Mouse (Mus musculus) brain, adult 2 months (tissue): ENCODE measurements around the gene B3galt2.
"Not testable (repeated sequence)": the region's sequence is repeated elsewhere in the genome, so short reads cannot be mapped to it uniquely, and the experiment has no call there.

Source experiments
- DNase-seq: peaks from one replicate; pipeline ENCODE4 v3.0.0; 2011; ENCODE audit warnings: low read depth, low spot score

The B3galt2 gene

GRCm38 (mm10) chr1:143640650-143641407 is at the start of gene B3galt2:
Gene B3galt2, plus strand, starts transcription at chr1:143640664.
- peak; percentile 92 for DNase-seq

- DNase-seq = no peak
These were observed 43.6 kb upstream of the B3galt2 start for GRCm38 (mm10) chr1:143596864-143597263.

- DNase-seq = no peak
These were observed 31.6 kb upstream of the B3galt2 start for GRCm38 (mm10) chr1:143608911-143609310.

- no peak for DNase-seq
These were observed 27.6 kb upstream of the B3galt2 start for GRCm38 (mm10) chr1:143612901-143613300.

GRCm38 (mm10) chr1:143619760-143620159 is 20.7 kb upstream of the B3galt2 start:
- peak; percentile 57 for DNase-seq

- no peak for DNase-seq
These were observed 18.5 kb upstream of the B3galt2 start for GRCm38 (mm10) chr1:143621930-143622329.

GRCm38 (mm10) chr1:143622634-143623033 is 17.8 kb upstream of the B3galt2 start:
- no peak for DNase-seq

GRCm38 (mm10) chr1:143631337-143631736 is 9.1 kb upstream of the B3galt2 start:
- no peak for DNase-seq

GRCm38 (mm10) chr1:143632361-143632760 is 8.1 kb upstream of the B3galt2 start:
- DNase-seq = no peak

- no peak for DNase-seq
These were observed 7.4 kb upstream of the B3galt2 start for GRCm38 (mm10) chr1:143632854-143633587.

GRCm38 (mm10) chr1:143644221-143644620 is 3.8 kb downstream of the B3galt2 start:
- DNase-seq = peak; percentile 84

GRCm38 (mm10) chr1:143645386-143645785 is 4.9 kb downstream of the B3galt2 start:
- DNase-seq = peak; percentile 47

- peak; percentile 50 for DNase-seq
These were observed 5.8 kb downstream of the B3galt2 start for GRCm38 (mm10) chr1:143646219-143646618.

GRCm38 (mm10) chr1:143650317-143650716 is 9.9 kb downstream of the B3galt2 start:
- no peak for DNase-seq

- no peak for DNase-seq
These were observed 13.2 kb downstream of the B3galt2 start for GRCm38 (mm10) chr1:143653646-143654045.

GRCm38 (mm10) chr1:143663197-143663596 is 22.7 kb downstream of the B3galt2 start:
- no peak for DNase-seq

GRCm38 (mm10) chr1:143664786-143665185 is 24.3 kb downstream of the B3galt2 start:
- not testable (repeated sequence) for DNase-seq

- peak; percentile 29 for DNase-seq
These were observed 35.4 kb downstream of the B3galt2 start for GRCm38 (mm10) chr1:143675734-143676361.

GRCm38 (mm10) chr1:143681108-143681507 is 40.6 kb downstream of the B3galt2 start:
- peak; percentile 92 for DNase-seq

- no peak for DNase-seq
These were observed 44.4 kb downstream of the B3galt2 start for GRCm38 (mm10) chr1:143684849-143685248.

GRCm38 (mm10) chr1:143701736-143702135 is 61.3 kb downstream of the B3galt2 start:
- DNase-seq = no peak

GRCm38 (mm10) chr1:143702141-143702740 is 61.8 kb downstream of the B3galt2 start:
- peak; percentile 67 for DNase-seq
